Mouse (Mus musculus): ENCODE measurements around the gene Gm17334. TPM values are rescaled to one million over a fixed set of nuclear protein-coding genes. Genes with fewer than 3 reads are reported as not detected.

Gene Gm17334
- polyA plus RNA-seq (2012; fragmentation: generic; extraction: Trizol): 0.19 TPM

- H3K4me2 ChIP-seq (ENCODE audit: low read depth): peak within 1 kb of the TSS; percentile 86
- H3K4me3 ChIP-seq: peak within 1 kb of the TSS; percentile 89
- TF ChIP-seq TCF3 (IDR thresholded peaks at IDR 0.05; ENCODE audit: insufficient read length, low read depth) (no peak), POLR2A (IDR thresholded peaks at IDR 0.05; ENCODE audit: insufficient read length, low read depth) (no peak), SRF (IDR thresholded peaks at IDR 0.05; ENCODE audit: control insufficient read depth, insufficient read length, low read depth) (no peak), REST (IDR thresholded peaks at IDR 0.05; ENCODE audit: insufficient read depth, insufficient read length) (no peak)
- H3K36me3 ChIP-seq (ENCODE audit: control insufficient read depth, insufficient read depth): peaks cover 38% of the 10 kb centered on the region
- H3ac ChIP-seq (ENCODE audit: control insufficient read depth, insufficient read length): no peak within 1 kb of the TSS
- peaks cover 29% of the 10 kb centered on the region for H3K79me2 ChIP-seq (ENCODE audit: control insufficient read depth, insufficient read depth)
- no peaks in the 10 kb centered on the region for H3K27me3 ChIP-seq (ENCODE audit: control insufficient read depth, insufficient read depth, insufficient read length)
Measured at GRCm38 (mm10) chr11:53773087-53773486, at the start of gene Gm17334. Gm17334 (minus strand) TSS chr11:53773187.

GRCm38 (mm10) chr11:53821945-53822338 lies 49.0 kb upstream of the Gm17334 start:
- Histone ChIP-seq H3ac (ENCODE audit: control insufficient read depth, insufficient read length) (no peak overlapping the region), H3K4me3 (no peak overlapping the region), H3K4me2 (ENCODE audit: low read depth) (peak overlapping the region; percentile 28), H3K36me3 (ENCODE audit: control insufficient read depth, insufficient read depth) (no peaks in the 10 kb centered on the region), H3K27me3 (ENCODE audit: control insufficient read depth, insufficient read depth, insufficient read length) (no peaks in the 10 kb centered on the region), H3K79me2 (ENCODE audit: control insufficient read depth, insufficient read depth) (no peaks in the 10 kb centered on the region)
- TF ChIP-seq SRF (IDR thresholded peaks at IDR 0.05; ENCODE audit: control insufficient read depth, insufficient read length, low read depth): no peak
- no peak for TF ChIP-seq REST (IDR thresholded peaks at IDR 0.05; ENCODE audit: insufficient read depth, insufficient read length)
- no peak for TF ChIP-seq USF1 (IDR thresholded peaks at IDR 0.05; ENCODE audit: low read depth)
- no peak for TF ChIP-seq TCF12 (IDR thresholded peaks at IDR 0.05; ENCODE audit: insufficient read depth, poor library complexity, severe bottlenecking)
- TF ChIP-seq MAX (IDR thresholded peaks at IDR 0.05; ENCODE audit: low read depth): no peak
- no peak for TF ChIP-seq POLR2A (IDR thresholded peaks at IDR 0.05; ENCODE audit: insufficient read length, low read depth)
- no peak for TF ChIP-seq MYOD1 (IDR thresholded peaks at IDR 0.05; ENCODE audit: control insufficient read depth in 1 of 3, insufficient read length in 2 of 3, low read depth in 2 of 3)
- no peak for TF ChIP-seq CEBPB (IDR thresholded peaks at IDR 0.05; ENCODE audit: insufficient read depth, poor library complexity, severe bottlenecking)
- TF ChIP-seq E2F4 (IDR thresholded peaks at IDR 0.05; ENCODE audit: insufficient read depth): no peak

- TF ChIP-seq TCF3 (IDR thresholded peaks at IDR 0.05; ENCODE audit: insufficient read length, low read depth) (peak; percentile 5), MYOG (IDR thresholded peaks at IDR 0.05; ENCODE audit: control insufficient read depth in 1 of 3, insufficient read depth in 1 of 3, insufficient read length in 2 of 3, low read depth in 2 of 3) (peak in 1 of 3 experiments; percentile 74), SRF (IDR thresholded peaks at IDR 0.05; ENCODE audit: control insufficient read depth, insufficient read length, low read depth) (no peak), MYOD1 (IDR thresholded peaks at IDR 0.05; ENCODE audit: control insufficient read depth in 1 of 3, insufficient read length in 2 of 3, low read depth in 2 of 3) (peak in 1 of 3 experiments; percentile 70), USF1 (IDR thresholded peaks at IDR 0.05; ENCODE audit: low read depth) (peak; percentile 67)
- no peak overlapping the region for H3K4me3 ChIP-seq
Measured at GRCm38 (mm10) chr11:53821230-53821944, 48.4 kb upstream of the Gm17334 start.

GRCm38 (mm10) chr11:53820516-53821170 lies 47.7 kb upstream of the Gm17334 start:
- Histone ChIP-seq H3K79me2 (ENCODE audit: control insufficient read depth, insufficient read depth) (no peaks in the 10 kb centered on the region), H3K4me2 (ENCODE audit: low read depth) (no peak overlapping the region), H3K27me3 (ENCODE audit: control insufficient read depth, insufficient read depth, insufficient read length) (no peaks in the 10 kb centered on the region), H3K4me3 (no peak overlapping the region), H3ac (ENCODE audit: control insufficient read depth, insufficient read length) (no peak overlapping the region), H3K36me3 (ENCODE audit: control insufficient read depth, insufficient read depth) (no peaks in the 10 kb centered on the region)
- no peak for TF ChIP-seq CEBPB (IDR thresholded peaks at IDR 0.05; ENCODE audit: insufficient read depth, poor library complexity, severe bottlenecking)
- no peak for TF ChIP-seq POLR2AphosphoS2 (IDR thresholded peaks at IDR 0.05; ENCODE audit: insufficient read length, low read depth)
- TF ChIP-seq MYOG (IDR thresholded peaks at IDR 0.05; ENCODE audit: control insufficient read depth in 1 of 3, insufficient read depth in 1 of 3, insufficient read length in 2 of 3, low read depth in 2 of 3): no peak
- TF ChIP-seq USF1 (IDR thresholded peaks at IDR 0.05; ENCODE audit: low read depth): no peak
- no peak for TF ChIP-seq REST (IDR thresholded peaks at IDR 0.05; ENCODE audit: insufficient read depth, insufficient read length)
- no peak for TF ChIP-seq MAX (IDR thresholded peaks at IDR 0.05; ENCODE audit: low read depth)
- no peak for TF ChIP-seq MYOD1 (IDR thresholded peaks at IDR 0.05; ENCODE audit: control insufficient read depth in 1 of 3, insufficient read length in 2 of 3, low read depth in 2 of 3)
- no peak for TF ChIP-seq TCF12 (IDR thresholded peaks at IDR 0.05; ENCODE audit: insufficient read depth, poor library complexity, severe bottlenecking)
- no peak for TF ChIP-seq TCF3 (IDR thresholded peaks at IDR 0.05; ENCODE audit: insufficient read length, low read depth)

More at GRCm38 (mm10) chr11:53821230-53821944, 48.4 kb upstream of the Gm17334 start:
- Histone ChIP-seq H3K27me3 (ENCODE audit: control insufficient read depth, insufficient read depth, insufficient read length) (no peaks in the 10 kb centered on the region), H3K79me2 (ENCODE audit: control insufficient read depth, insufficient read depth) (no peaks in the 10 kb centered on the region), H3ac (ENCODE audit: control insufficient read depth, insufficient read length) (no peak overlapping the region), H3K36me3 (ENCODE audit: control insufficient read depth, insufficient read depth) (no peaks in the 10 kb centered on the region), H3K4me2 (ENCODE audit: low read depth) (peak overlapping the region; percentile 28)

GRCm38 (mm10) chr11:53819511-53819910 lies 46.5 kb upstream of the Gm17334 start:
- Histone ChIP-seq H3K27me3 (ENCODE audit: control insufficient read depth, insufficient read depth, insufficient read length) (no peaks in the 10 kb centered on the region), H3ac (ENCODE audit: control insufficient read depth, insufficient read length) (no peak overlapping the region), H3K79me2 (ENCODE audit: control insufficient read depth, insufficient read depth) (no peaks in the 10 kb centered on the region), H3K4me2 (ENCODE audit: low read depth) (no peak overlapping the region), H3K4me3 (no peak overlapping the region), H3K36me3 (ENCODE audit: control insufficient read depth, insufficient read depth) (no peaks in the 10 kb centered on the region)
- TF ChIP-seq MYOG (IDR thresholded peaks at IDR 0.05; ENCODE audit: control insufficient read depth in 1 of 3, insufficient read depth in 1 of 3, insufficient read length in 2 of 3, low read depth in 2 of 3) (no peak), MYOD1 (IDR thresholded peaks at IDR 0.05; ENCODE audit: control insufficient read depth in 1 of 3, insufficient read length in 2 of 3, low read depth in 2 of 3) (no peak), TCF12 (IDR thresholded peaks at IDR 0.05; ENCODE audit: insufficient read depth, poor library complexity, severe bottlenecking) (no peak), POLR2AphosphoS2 (IDR thresholded peaks at IDR 0.05; ENCODE audit: insufficient read length, low read depth) (no peak), USF1 (IDR thresholded peaks at IDR 0.05; ENCODE audit: low read depth) (no peak), CEBPB (IDR thresholded peaks at IDR 0.05; ENCODE audit: insufficient read depth, poor library complexity, severe bottlenecking) (no peak), MAX (IDR thresholded peaks at IDR 0.05; ENCODE audit: low read depth) (no peak), REST (IDR thresholded peaks at IDR 0.05; ENCODE audit: insufficient read depth, insufficient read length) (no peak), SRF (IDR thresholded peaks at IDR 0.05; ENCODE audit: control insufficient read depth, insufficient read length, low read depth) (no peak)

All from myocyte (in vitro differentiated cells).